Mouse (Mus musculus) embryonic facial prominence, embryonic 11.5 days (tissue): ENCODE data around the gene Mrpl3. TPM values are rescaled to one million over a fixed set of nuclear protein-coding genes. Genes with fewer than 3 reads are reported as not detected.

ENCODE experiments used
- ATAC-seq: fragments of 200-750 bp; cut with Nextera tagmentation; replicated peaks from 2 replicates; pipeline ENCODE4 v1.8.0; 2017; ENCODE audit warnings: low read depth; ENCODE audit not compliant: insufficient number of reproducible peaks, low FRiP score, low TSS enrichment
- DNase-seq: peaks from one replicate; pipeline ENCODE4 v3.0.0-alpha.2; 2015; ENCODE audit warnings: low spot score
- H3K27ac ChIP-seq: fragments of 300-500 bp; sonication (generic); replicated peaks from 2 replicates; pipeline ENCODE4 v1.5.1; 2014; ENCODE audit warnings: mild to moderate bottlenecking, low read depth, low read length, control low read depth
- H3K27me3 ChIP-seq: fragments of 300-500 bp; sonication (generic); 2 replicates; pipeline ENCODE4 v1.6.1; 2014; ENCODE audit warnings: mild to moderate bottlenecking, low read length, moderate library complexity, mixed read lengths; ENCODE audit not compliant: control insufficient read depth, insufficient read depth
- H3K36me3 ChIP-seq: fragments of 300-500 bp; sonication (generic); replicated peaks from 2 replicates; pipeline ENCODE4 v1.6.1; 2014; ENCODE audit warnings: low read depth, mild to moderate bottlenecking, low read length, moderate library complexity, mixed read lengths; ENCODE audit not compliant: control insufficient read depth, insufficient read depth
- H3K4me1 ChIP-seq: fragments of 300-500 bp; sonication (generic); 2 replicates; pipeline ENCODE4 v1.6.1; 2014; ENCODE audit warnings: low read length, mixed read lengths; ENCODE audit not compliant: control insufficient read depth, insufficient read depth
- H3K4me2 ChIP-seq: fragments of 300-500 bp; sonication (generic); 2 replicates; pipeline ENCODE4 v1.6.1; 2014; ENCODE audit warnings: low read depth, mild to moderate bottlenecking, control low read depth, low read length, moderate library complexity
- H3K4me3 ChIP-seq: fragments of 300-500 bp; sonication (generic); 2 replicates; pipeline ENCODE4 v1.5.1; 2014; ENCODE audit warnings: low read depth, low read length, control low read depth
- H3K9ac ChIP-seq: fragments of 300-500 bp; sonication (generic); replicated peaks from 2 replicates; pipeline ENCODE4 v1.6.1; 2014; ENCODE audit warnings: mild to moderate bottlenecking, control low read depth, low read length
- H3K9me3 ChIP-seq: fragments of 300-500 bp; sonication (generic); replicated peaks from 2 replicates; pipeline ENCODE4 v1.6.1; 2016; ENCODE audit warnings: mild to moderate bottlenecking, low read length, inconsistent platforms, mixed read lengths; ENCODE audit not compliant: control insufficient read depth
- WGBS: fragments of 180-500 bp; shearing (Covaris S2); extraction: QIAGEN DNeasy Blood & Tissue Kit; methylation state at CpG from one replicate; pipeline ENCODE4 v1.1.7; 2014; 5-methylcytosine and 5-hydroxymethylcytosine counted together
- polyA plus RNA-seq: library from polyadenylated mRNA; unstranded; fragments of >200 nt; fragmentation: Nextera tagmentation; extraction: Ambion mirVana; gene quantifications from 2 replicates; pipeline ENCODE4 v1.2.1, GENCODE M21; 2014

Gene Mrpl3
- polyA plus RNA-seq = 126 and 134 TPM in 2 replicates

DNA sequence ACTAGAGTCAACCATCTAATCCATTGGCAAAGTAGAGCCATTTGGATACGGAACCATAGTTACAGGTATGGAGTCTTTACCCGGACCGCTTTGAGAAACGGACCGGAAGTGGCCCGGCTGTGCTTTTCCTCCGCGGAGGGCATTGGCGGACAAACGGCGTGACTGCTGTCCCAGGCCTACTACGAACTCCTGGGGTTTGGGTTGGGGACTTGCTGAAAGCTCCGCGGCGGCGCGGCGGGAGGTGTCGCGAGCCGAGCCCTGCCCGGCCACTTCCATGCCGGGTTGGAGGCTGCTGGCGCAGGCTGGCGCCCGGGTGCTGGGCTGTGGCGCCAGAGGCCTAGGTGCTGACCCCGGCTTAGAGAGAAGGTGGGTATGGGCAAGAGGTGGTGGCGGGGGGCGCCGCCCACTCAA lies at the start of gene Mrpl3:
Mrpl3 (plus strand) TSS at position 93 of the 411 bp plus-strand sequence.
- Histone ChIP-seq H3K4me1 (no peaks in the 10 kb centered on the region), H3K4me2 (peak within 1 kb of the TSS; percentile 53), H3K9me3 (no peaks in the 10 kb centered on the region), H3K36me3 (peaks cover 5% of the 10 kb centered on the region), H3K9ac (peak within 1 kb of the TSS; percentile 97), H3K27me3 (no peaks in the 10 kb centered on the region), H3K27ac (0 out of 2 replicates have a peak within 1 kb of the TSS, but pooled peaks have one; percentile 20), H3K4me3 (peak within 1 kb of the TSS; percentile 98)
- DNase-seq (peak; percentile 87), ATAC-seq (peak; percentile 84; the same call in 1 of the 2 replicates)
- WGBS = under 1% methylated on average over 31 of the region's 31 CpGs

DNA sequence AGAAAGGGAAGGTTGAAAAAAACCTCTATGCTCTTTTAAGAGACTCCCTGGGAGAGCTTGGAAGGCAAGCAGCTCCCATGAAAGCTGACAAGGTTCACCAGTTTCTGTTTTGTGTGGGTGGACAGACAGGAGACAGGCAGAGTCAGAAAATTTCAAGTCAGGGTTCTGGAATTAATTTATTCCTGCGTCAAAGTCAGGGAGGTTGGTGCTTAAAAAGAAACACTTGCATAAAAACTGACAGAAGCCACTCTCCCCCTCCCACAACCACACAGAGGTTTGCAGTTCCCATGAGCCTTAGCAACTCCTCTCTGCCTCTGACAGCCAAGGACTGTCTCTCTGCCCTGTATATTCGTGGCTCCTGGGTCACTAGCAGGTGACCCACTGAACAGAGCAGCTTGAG lies 42.3 kb upstream of the Mrpl3 start:
- ATAC-seq (no peak), DNase-seq (peak; percentile 4)
- 11% methylated on average over 2 of the region's 2 CpGs for WGBS
- Histone ChIP-seq H3K4me1 (no peaks in the 10 kb centered on the region), H3K4me2 (no peak overlapping the region), H3K27me3 (no peaks in the 10 kb centered on the region), H3K27ac (no peak overlapping the region), H3K9me3 (no peaks in the 10 kb centered on the region), H3K4me3 (no peak overlapping the region), H3K9ac (no peak overlapping the region), H3K36me3 (no peaks in the 10 kb centered on the region)

DNA sequence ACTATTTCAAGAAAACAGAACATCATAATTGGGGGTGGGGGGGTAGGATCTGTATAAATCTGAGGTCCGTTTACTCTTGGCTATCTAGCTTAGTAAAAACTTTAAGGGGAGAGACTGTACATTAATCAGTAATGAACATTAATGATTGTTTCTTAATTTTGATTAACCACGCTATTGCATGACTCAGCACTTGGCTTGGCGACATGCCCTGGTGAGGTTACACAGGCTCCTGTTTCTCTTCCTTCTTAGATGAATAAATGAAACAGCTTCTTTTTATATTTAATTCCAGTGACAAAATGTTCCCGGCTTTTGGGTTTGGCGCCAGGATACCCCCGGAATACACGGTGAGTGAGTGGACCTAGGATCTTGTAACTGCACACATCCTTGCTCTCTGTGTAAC lies 34.9 kb upstream of the Mrpl3 start:
- Histone ChIP-seq H3K4me1 (no peaks in the 10 kb centered on the region), H3K9me3 (no peaks in the 10 kb centered on the region), H3K9ac (no peak overlapping the region), H3K27ac (no peak overlapping the region), H3K4me2 (no peak overlapping the region), H3K36me3 (no peaks in the 10 kb centered on the region), H3K27me3 (no peaks in the 10 kb centered on the region), H3K4me3 (no peak overlapping the region)
- ATAC-seq (no peak), DNase-seq (no peak)
- WGBS = 88% methylated on average over 7 of the region's 7 CpGs

DNA sequence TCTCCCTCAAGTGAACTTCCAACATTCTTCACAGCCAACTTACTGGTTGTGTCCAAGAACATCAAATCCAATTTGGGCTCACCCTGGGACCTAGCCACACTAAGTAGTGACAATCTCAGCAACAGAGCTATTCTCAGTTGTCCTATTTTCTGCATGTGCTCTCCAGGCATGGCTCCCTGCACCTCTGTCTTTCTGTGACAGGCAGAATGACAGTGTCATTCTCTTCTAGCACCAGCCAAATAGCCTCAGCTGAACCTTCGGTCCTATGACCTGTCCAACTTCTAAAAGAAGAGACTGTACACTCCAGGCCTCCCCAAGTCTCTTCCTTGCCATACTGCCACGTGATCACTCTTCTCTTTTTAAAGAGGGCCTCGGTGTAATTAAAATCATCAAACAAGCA lies 24.7 kb upstream of the Mrpl3 start:
- 69% methylated on average over 3 of the region's 3 CpGs for WGBS
- DNase-seq = no peak
- Histone ChIP-seq H3K4me1 (no peaks in the 10 kb centered on the region), H3K36me3 (no peaks in the 10 kb centered on the region), H3K9ac (no peak overlapping the region), H3K4me2 (no peak overlapping the region), H3K9me3 (no peaks in the 10 kb centered on the region), H3K4me3 (no peak overlapping the region), H3K27me3 (no peaks in the 10 kb centered on the region), H3K27ac (no peak overlapping the region)
- ATAC-seq = no peak

DNA sequence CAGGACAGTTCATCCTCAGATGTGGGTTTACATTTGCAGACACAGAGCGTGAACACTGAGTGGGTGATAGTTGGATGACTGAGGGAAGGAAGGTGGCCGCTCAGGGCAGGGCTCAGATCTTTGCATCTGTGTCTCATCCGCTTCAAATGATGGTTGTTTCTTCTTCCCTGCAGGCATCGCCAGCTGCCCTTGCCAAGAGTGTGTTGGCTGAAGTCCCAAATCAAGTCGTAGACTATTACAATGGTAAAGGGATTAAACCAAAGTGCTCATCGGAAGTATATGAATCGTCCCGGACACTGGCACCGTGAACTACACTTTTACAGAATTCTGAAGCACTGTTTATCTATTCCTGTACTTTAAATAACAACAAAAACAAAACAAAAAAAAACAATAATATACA lies 20.5 kb upstream of the Mrpl3 start:
- H3K9ac ChIP-seq = no peak overlapping the region
- H3K27ac ChIP-seq = no peak overlapping the region
- H3K36me3 ChIP-seq = no peaks in the 10 kb centered on the region
- no peaks in the 10 kb centered on the region for H3K27me3 ChIP-seq
- DNase-seq (no peak), ATAC-seq (no peak)
- WGBS = 89% methylated on average over 9 of the region's 9 CpGs
- H3K9me3 ChIP-seq = no peaks in the 10 kb centered on the region
- H3K4me2 ChIP-seq = no peak overlapping the region
- H3K4me1 ChIP-seq = no peaks in the 10 kb centered on the region
- no peak overlapping the region for H3K4me3 ChIP-seq

DNA sequence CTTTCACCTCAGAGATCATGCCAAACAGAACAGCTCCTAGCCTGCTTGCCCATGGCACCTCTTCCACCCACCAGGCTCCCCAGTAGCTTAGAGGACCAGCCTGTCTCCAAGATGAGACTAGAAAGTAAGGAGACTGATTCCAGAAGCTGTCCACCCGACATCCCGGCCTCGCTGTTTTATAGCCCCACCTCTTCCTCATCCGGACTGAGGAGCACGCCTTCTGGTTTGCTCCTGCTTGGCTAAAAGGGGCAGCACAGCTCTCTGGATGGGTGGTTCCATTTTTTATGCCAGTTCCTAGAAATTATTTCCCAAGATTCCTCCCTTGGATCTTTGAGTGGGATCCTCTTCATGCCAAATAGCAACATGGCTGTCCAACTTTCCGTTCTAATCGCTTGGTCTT lies 19.4 kb upstream of the Mrpl3 start:
- DNase-seq = no peak
- H3K9me3 ChIP-seq = no peaks in the 10 kb centered on the region
- no peak overlapping the region for H3K4me3 ChIP-seq
- 83% methylated on average over 7 of the region's 7 CpGs for WGBS
- no peak overlapping the region for H3K4me2 ChIP-seq
- no peak overlapping the region for H3K27ac ChIP-seq
- no peak for ATAC-seq
- H3K4me1 ChIP-seq = no peaks in the 10 kb centered on the region
- no peaks in the 10 kb centered on the region for H3K36me3 ChIP-seq
- no peak overlapping the region for H3K9ac ChIP-seq
- H3K27me3 ChIP-seq = no peaks in the 10 kb centered on the region

DNA sequence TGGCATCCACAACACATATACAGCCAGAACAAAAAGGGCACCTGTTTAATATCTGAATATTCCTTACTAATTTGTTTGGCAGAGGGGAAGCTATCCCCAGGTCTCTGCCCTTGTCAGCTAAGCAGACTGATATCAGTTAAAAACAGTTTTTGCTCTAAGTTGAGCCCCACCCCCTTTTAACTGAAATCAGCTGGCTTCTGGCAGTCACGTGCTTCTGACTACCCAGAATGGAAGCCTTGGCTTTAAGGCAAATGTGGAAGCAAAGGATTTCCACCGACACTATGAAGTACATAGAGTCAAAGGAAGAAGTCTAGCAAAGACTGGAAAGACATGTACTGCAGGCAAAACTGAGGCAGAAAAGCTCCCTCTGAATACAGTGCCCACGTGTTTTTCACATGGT lies 15.2 kb upstream of the Mrpl3 start:
- no peak overlapping the region for H3K4me2 ChIP-seq
- no peak for DNase-seq
- no peaks in the 10 kb centered on the region for H3K9me3 ChIP-seq
- no peaks in the 10 kb centered on the region for H3K27me3 ChIP-seq
- 70% methylated on average over 3 of the region's 3 CpGs for WGBS
- no peak overlapping the region for H3K9ac ChIP-seq
- no peaks in the 10 kb centered on the region for H3K36me3 ChIP-seq
- no peak for ATAC-seq
- no peak overlapping the region for H3K27ac ChIP-seq
- no peak overlapping the region for H3K4me3 ChIP-seq
- no peaks in the 10 kb centered on the region for H3K4me1 ChIP-seq

DNA sequence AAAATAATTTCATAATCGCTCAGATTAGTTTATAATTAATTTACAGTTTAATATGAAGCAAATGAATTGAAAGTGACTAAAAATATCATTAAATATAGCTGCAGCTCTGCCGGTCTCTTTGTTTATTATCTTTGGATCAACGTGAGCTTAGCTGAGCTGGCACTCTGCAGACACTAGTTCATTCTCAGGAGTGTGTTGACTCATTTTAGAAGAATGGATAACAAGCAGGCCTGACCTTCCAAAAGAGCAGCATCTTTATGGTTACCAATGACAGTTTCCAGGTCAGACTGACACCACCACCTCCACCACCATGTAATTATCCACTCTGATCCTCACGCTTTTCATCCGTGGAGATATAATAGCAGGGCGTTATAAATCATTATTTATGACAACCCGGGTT lies 7.0 kb upstream of the Mrpl3 start:
- H3K27me3 ChIP-seq = no peaks in the 10 kb centered on the region
- H3K4me3 ChIP-seq = no peak overlapping the region
- no peak overlapping the region for H3K9ac ChIP-seq
- H3K4me2 ChIP-seq = no peak overlapping the region
- DNase-seq (no peak), ATAC-seq (no peak)
- H3K9me3 ChIP-seq = no peaks in the 10 kb centered on the region
- WGBS = 76% methylated on average over 7 of the region's 7 CpGs
- no peaks in the 10 kb centered on the region for H3K36me3 ChIP-seq
- no peak overlapping the region for H3K27ac ChIP-seq
- no peaks in the 10 kb centered on the region for H3K4me1 ChIP-seq
